Mouse (Mus musculus): ENCODE measurements around the gene Ten1.

Ten1 gene

GRCm38 (mm10) chr11:116241744-116242235 is 43.1 kb downstream of the Ten1 start:
- peak; percentile 59 for DNase-seq

GRCm38 (mm10) chr11:116244580-116244979 is 45.9 kb downstream of the Ten1 start:
- no peak for DNase-seq

DNA sequence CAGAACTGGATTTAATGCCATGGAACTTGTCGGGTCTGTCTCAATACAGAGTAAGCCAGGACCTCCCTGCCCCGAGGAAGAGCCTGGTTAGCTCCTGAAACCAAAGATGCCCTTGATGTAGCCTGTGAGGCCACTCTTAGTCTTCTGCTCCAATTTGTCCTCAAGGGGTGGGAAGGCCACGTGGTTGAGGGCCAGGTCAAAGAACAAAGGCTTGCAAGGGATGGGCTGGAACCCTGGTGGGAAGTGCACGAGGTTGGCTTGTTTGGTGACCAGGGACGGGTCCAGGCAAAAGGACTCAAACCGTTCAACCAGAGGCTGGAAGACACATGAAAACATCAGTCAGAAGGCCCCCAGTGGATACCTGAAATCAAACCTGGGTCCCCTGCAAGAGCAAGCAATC is 47.0 kb downstream of the Ten1 start:
- peak; percentile 56 for DNase-seq

DNA sequence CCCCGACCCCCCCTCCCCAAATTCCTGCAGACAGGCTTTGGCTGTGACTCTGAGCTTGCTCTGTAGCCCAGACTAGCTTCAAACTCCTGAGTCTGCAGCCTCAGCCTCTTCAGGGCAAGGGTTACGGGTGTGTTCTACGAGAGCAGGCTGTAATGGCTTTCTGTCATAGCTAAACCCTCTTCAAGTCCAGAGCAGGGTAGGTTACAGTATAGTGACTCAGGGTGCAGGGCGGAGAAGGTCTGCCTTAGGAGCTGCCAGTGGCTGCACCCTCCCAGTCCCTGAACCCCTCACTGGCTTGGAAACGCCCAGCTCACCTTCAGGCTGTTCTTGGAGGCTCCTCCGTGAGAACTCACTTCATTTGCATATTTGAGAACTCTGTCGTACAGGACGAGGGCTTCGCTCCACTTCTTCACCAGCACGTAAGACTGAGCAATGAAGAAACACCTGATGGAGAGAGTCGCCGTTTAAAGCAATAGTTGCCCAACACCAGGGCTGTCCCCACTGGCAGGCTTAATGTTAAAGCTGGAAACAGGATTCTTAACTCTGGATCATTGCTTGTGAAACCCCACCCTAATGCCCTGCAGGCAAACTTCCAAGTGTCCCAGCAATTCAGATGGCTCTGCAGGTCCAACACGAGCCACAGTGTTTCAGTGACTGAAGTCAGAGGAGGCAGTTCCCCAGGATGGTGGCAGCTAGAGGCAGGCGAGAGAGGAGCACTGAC is 49.0 kb downstream of the Ten1 start:
- DNase-seq = peak; percentile 47

GRCm38 (mm10) chr11:116250898-116251297 is 52.2 kb downstream of the Ten1 start:
- no peak for DNase-seq

GRCm38 (mm10) chr11:116253076-116253600 is 54.5 kb downstream of the Ten1 start:
- DNase-seq = peak; percentile 41

DNA sequence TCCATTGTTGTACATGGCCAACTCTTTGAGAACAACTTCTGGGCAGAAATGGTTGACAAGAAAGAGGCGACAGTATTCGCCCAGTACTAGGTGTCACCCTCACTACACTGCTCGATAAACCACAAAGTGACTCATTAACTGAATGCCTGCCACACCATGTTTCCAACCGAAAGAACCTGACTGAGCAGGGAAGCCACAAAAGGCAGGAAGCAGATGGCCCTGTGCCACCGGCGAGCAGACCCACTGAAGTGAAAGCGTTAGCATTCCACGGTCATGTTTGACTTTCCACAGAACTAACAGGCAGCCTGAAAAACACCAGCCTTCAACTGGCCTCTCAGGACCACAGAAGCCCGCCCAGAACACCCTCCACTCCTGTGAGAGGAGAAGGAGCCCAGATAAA is 56.0 kb downstream of the Ten1 start:
- peak; percentile 69 for DNase-seq

DNA sequence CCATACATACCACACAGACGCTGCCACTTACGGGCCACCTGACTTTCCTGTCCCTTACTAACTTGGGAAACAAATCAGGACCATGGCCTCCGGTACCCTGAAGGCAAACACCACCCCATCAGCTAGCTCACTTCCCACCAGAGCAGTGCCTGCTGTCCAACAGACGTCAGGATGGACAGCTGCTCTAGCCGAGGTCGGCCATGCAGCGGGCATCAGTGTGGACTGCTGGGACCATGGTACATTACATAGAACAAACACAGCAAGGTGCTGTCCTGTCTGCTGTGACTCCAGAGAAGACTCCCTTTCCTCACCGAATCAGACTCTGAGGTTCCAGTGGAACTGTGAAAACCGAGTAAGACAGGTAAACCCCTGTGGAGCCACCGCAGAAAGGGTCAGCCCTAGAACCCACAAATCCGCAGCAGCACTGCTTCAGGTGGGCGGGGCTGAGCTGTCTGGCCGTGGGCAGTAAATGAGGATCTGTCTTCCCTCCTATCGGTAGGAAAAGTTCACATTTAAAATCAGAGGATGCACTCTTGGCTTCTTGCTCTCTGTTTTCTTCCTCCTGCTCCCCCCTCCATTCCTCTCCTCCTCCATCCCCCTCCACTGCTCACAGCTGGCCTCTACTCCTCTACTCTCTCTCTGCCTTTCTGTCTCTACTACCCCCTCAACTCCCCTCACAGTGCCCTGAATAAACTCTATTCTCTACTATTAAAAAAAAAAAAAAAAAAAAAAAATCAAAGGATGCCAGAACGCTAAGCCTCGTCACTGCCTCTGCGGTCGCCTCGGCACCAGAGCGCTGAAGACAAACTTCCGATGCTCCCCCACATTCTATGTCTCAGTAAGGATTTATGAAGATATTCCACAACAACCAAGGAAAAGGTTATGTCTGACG is 56.7 kb downstream of the Ten1 start:
- no peak for DNase-seq

- DNase-seq = no peak
Observed at GRCm38 (mm10) chr11:116255982-116256675, 57.5 kb downstream of the Ten1 start.

GRCm38 (mm10) chr11:116259461-116259860 is 60.8 kb downstream of the Ten1 start:
- no peak for DNase-seq

GRCm38 (mm10) chr11:116260259-116260658 is 61.6 kb downstream of the Ten1 start:
- no peak for DNase-seq

Measured in kidney, adult 18-20 months (tissue).